Mouse (Mus musculus) cerebellum, postnatal 10 days (tissue): ENCODE data around the gene Prm1.

Source experiments
- DNase-seq, 2 experiments: peaks; one replicate each; pipeline ENCODE4 v3.0.0; 2021; ENCODE audit warnings: mixed read lengths in 2 of 2

Prm1 gene

GRCm38 (mm10) chr16:10781862-10782371 is 23.7 kb downstream of the Prm1 start:
- no peak for DNase-seq

GRCm38 (mm10) chr16:10780631-10781120 is 25.0 kb downstream of the Prm1 start:
- DNase-seq = no peak

GRCm38 (mm10) chr16:10777579-10778160 is 28.0 kb downstream of the Prm1 start:
- no peak for DNase-seq

GRCm38 (mm10) chr16:10776322-10776721 is 29.3 kb downstream of the Prm1 start:
- no peak for DNase-seq

- DNase-seq = peak; percentile 39 to 44
These were observed 30.9 kb downstream of the Prm1 start for GRCm38 (mm10) chr16:10774726-10775125.

- no peak for DNase-seq
These were observed 32.1 kb downstream of the Prm1 start for GRCm38 (mm10) chr16:10773543-10773942.

- DNase-seq = no peak
These were observed 33.7 kb downstream of the Prm1 start for GRCm38 (mm10) chr16:10771769-10772510.

- no peak for DNase-seq
These were observed 34.9 kb downstream of the Prm1 start for GRCm38 (mm10) chr16:10770531-10771325.

- no peak for DNase-seq
These were observed 36.0 kb downstream of the Prm1 start for GRCm38 (mm10) chr16:10769661-10770060.

- no peak for DNase-seq
These were observed 36.8 kb downstream of the Prm1 start for GRCm38 (mm10) chr16:10768821-10769220.

GRCm38 (mm10) chr16:10767158-10767557 is 38.5 kb downstream of the Prm1 start:
- peak; percentile 87 to 92 for DNase-seq

- DNase-seq = no peak
These were observed 41.3 kb downstream of the Prm1 start for GRCm38 (mm10) chr16:10764323-10764722.

GRCm38 (mm10) chr16:10763540-10764264 is 41.9 kb downstream of the Prm1 start:
- DNase-seq = no peak

- DNase-seq = no peak
These were observed 43.0 kb downstream of the Prm1 start for GRCm38 (mm10) chr16:10762569-10763180.

- no peak for DNase-seq
These were observed 44.5 kb downstream of the Prm1 start for GRCm38 (mm10) chr16:10761182-10761581.

GRCm38 (mm10) chr16:10756168-10756567 is 49.5 kb downstream of the Prm1 start:
- DNase-seq = no peak

GRCm38 (mm10) chr16:10754521-10755296 is 50.9 kb downstream of the Prm1 start:
- no peak for DNase-seq

- peak; percentile 92 for DNase-seq
These were observed 55.8 kb downstream of the Prm1 start for GRCm38 (mm10) chr16:10749824-10750223.

- no peak for DNase-seq
These were observed 56.4 kb downstream of the Prm1 start for GRCm38 (mm10) chr16:10749226-10749625.
